ENCODE assay signal across 8 mouse cellular contexts in genomic region chr10:96690868-96691302, GRCm38 (mm10).
DNase-seq lines count a peak whose midpoint lies in the region; ATAC-seq and TF ChIP-seq lines count a peak whose summit lies in the region.

No protein-coding gene starts in this region.

- H3K9me3 ChIP-seq in liver, postnatal 0 days (ENCODE audit: low read length): no peaks in the 10 kb centered on the region

- WGBS in liver, postnatal 0 days (ENCODE audit: insufficient replicate concordance): 44% methylated on average over 2 of the region's 2 CpGs

- intact Hi-C loops in heart, postnatal 10 days (cut with DNase I): loop anchor here (5.0 kb wide), 1 partner anchor 46 kb away; no protein-coding TSS in a partner anchor

- peaks cover 4% of the 10 kb centered on the region; the same call in 1 of the 2 replicates for H3K4me1 ChIP-seq in liver, postnatal 0 days (ENCODE audit: insufficient read depth)

- TF ChIP-seq EP300 in liver, postnatal 0 days (IDR thresholded peaks at IDR 0.05; ENCODE audit: low read depth): no peak

- H3K27ac ChIP-seq in liver, postnatal 0 days (ENCODE audit: low read depth): peak overlapping the region; percentile 88

- DNase-seq in heart, adult 18-20 months: peak; percentile 34 to 49
- no peak for DNase-seq in heart, postnatal 4 days
- DNase-seq in T-cell, adult 2 months (ENCODE audit: low spot score): peak; percentile 75
- peak; percentile 34 to 51 for DNase-seq in heart, postnatal 10 days
- DNase-seq in liver, postnatal 0 days: peak; percentile 20
- DNase-seq in thymus, postnatal 10 days (ENCODE audit: low spot score in 2 of 2): peak; percentile 44 to 54
- no peak for DNase-seq in cerebellum, adult 18-20 months
- no peak for DNase-seq in layer of hippocampus, postnatal 10 days (ENCODE audit: low spot score in 2 of 2)

- H3K9ac ChIP-seq in liver, postnatal 0 days (replicated peaks): no peak overlapping the region

- no peak overlapping the region for H3K4me3 ChIP-seq in liver, postnatal 0 days (ENCODE audit: low read depth, low read length)

- ATAC-seq in liver, postnatal 0 days: peak; percentile 76

- no peaks in the 10 kb centered on the region for H3K27me3 ChIP-seq in liver, postnatal 0 days (ENCODE audit: insufficient read depth, low read length)

- H3K36me3 ChIP-seq in liver, postnatal 0 days (replicated peaks; ENCODE audit: insufficient read depth, low read length): no peaks in the 10 kb centered on the region

- TF ChIP-seq CTCF in liver, postnatal 0 days (IDR thresholded peaks at IDR 0.05; ENCODE audit: low read depth): no peak

- H3K4me2 ChIP-seq in liver, postnatal 0 days (ENCODE audit: low read depth, low read length): peak overlapping the region; percentile 34; the same call in 1 of the 2 replicates

Comparison
In these comparisons a context has a peak if more than half of its experiments do, and no peak if none do; other contexts are left out.
1. DNase-seq: peak in heart, adult 18-20 months (2 of 2), T-cell, adult 2 months (single experiment), heart, postnatal 10 days (2 of 2), liver, postnatal 0 days (single experiment) and thymus, postnatal 10 days (2 of 2); none in heart, postnatal 4 days (single experiment), cerebellum, adult 18-20 months (0 of 2) and layer of hippocampus, postnatal 10 days (0 of 2).